Mouse (Mus musculus) heart, postnatal 0 days (tissue): ENCODE results near the gene Rictor.

Experiments
- CTCF ChIP-seq: IDR thresholded peaks from 2 replicates; pipeline ENCODE4 v1.5.1; 2016; ENCODE audit warnings: antibody characterized with exemption, control low read depth, low read depth
- EP300 ChIP-seq: IDR thresholded peaks from 2 replicates; pipeline ENCODE4 v1.6.1; 2016; ENCODE audit warnings: antibody characterized with exemption, low read depth

GRCm38 (mm10) chr15:6661951-6662350 lies 46.2 kb upstream of the Rictor start:
- TF ChIP-seq CTCF (no peak), EP300 (no peak)
